Mouse (Mus musculus) heart, embryonic 13.5 days (tissue): ENCODE measurements at regions not wholly inside any gene's neighbourhood (a gene's known extent, or its start where the extent isn't known, plus 50 kb on each side); places are given as distances from the start of the nearest gene placed in this dataset.

ENCODE experiments used
- ATAC-seq: fragments of 200-750 bp; cut with Nextera tagmentation; 2 replicates; pipeline ENCODE4 v1.8.0; 2017; ENCODE audit warnings: moderate TSS enrichment; ENCODE audit not compliant: insufficient number of reproducible peaks, low FRiP score, low TSS enrichment; ENCODE audit errors: extremely low read depth
- H3K27ac ChIP-seq: fragments of 300-500 bp; sonication (generic); replicated peaks from 2 replicates; pipeline ENCODE4 v1.5.1; 2015; ENCODE audit warnings: moderate library complexity, mild to moderate bottlenecking, inconsistent platforms
- H3K27me3 ChIP-seq: fragments of 300-500 bp; sonication (generic); replicated peaks from 2 replicates; pipeline ENCODE4 v1.6.1; 2015; ENCODE audit warnings: mild to moderate bottlenecking, inconsistent platforms
- H3K36me3 ChIP-seq: fragments of 300-500 bp; sonication (generic); 2 replicates; pipeline ENCODE4 v1.6.1; 2015; ENCODE audit warnings: mild to moderate bottlenecking, inconsistent platforms
- H3K4me1 ChIP-seq: fragments of 300-500 bp; sonication (generic); 2 replicates; pipeline ENCODE4 v1.6.1; 2015; ENCODE audit warnings: inconsistent platforms
- H3K4me2 ChIP-seq: fragments of 300-500 bp; sonication (generic); 2 replicates; pipeline ENCODE4 v1.6.1; 2015; ENCODE audit warnings: inconsistent platforms, mild to moderate bottlenecking, moderate library complexity
- H3K4me3 ChIP-seq: fragments of 300-500 bp; sonication (generic); 2 replicates; pipeline ENCODE4 v1.5.1; 2015; ENCODE audit warnings: moderate library complexity, mild to moderate bottlenecking, inconsistent platforms
- H3K9ac ChIP-seq: fragments of 300-500 bp; sonication (generic); 2 replicates; pipeline ENCODE4 v1.6.1; 2015; ENCODE audit warnings: inconsistent platforms, mild to moderate bottlenecking, moderate library complexity
- H3K9me3 ChIP-seq: fragments of 300-500 bp; sonication (generic); 2 replicates; pipeline ENCODE4 v1.6.1; 2016; ENCODE audit warnings: inconsistent platforms
- WGBS: fragments of 180-500 bp; shearing (Covaris S2); methylation state at CpG from one replicate; pipeline ENCODE4 v1.1.7; 2015; ENCODE audit warnings: mixed read lengths; 5-methylcytosine and 5-hydroxymethylcytosine counted together

- 63% methylated on average over 3 of the region's 3 CpGs for WGBS
- no peak overlapping the region for H3K4me2 ChIP-seq
- no peak overlapping the region for H3K9ac ChIP-seq
These were observed 91.4 kb downstream of the Rgs2 start for GRCm38 (mm10) chr1:143912586-143912985.

DNA sequence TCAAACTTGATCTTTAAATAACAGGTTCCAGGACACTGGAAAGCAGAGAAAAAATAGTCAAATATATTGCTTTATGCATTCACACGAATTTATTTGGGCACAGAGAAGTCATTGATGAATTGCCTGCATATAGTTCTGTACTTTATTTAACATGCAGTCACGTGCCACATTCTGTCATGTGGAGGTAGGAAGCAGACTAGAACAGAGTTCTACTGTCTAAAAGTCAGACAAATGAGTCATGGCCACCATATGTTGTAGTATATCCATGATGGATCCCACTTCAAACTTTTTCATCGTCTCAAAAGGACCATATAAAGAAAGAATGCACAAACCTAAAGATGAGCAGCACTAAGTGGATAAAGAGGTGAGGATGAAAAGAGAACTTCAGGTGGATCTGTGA, 92.7 kb downstream of the Rgs2 start:
- H3K27ac ChIP-seq: no peak overlapping the region
- H3K4me2 ChIP-seq: no peak overlapping the region
- H3K4me1 ChIP-seq: no peaks in the 10 kb centered on the region
- no peaks in the 10 kb centered on the region for H3K27me3 ChIP-seq
- ATAC-seq: no peak
- no peaks in the 10 kb centered on the region for H3K36me3 ChIP-seq
- no peaks in the 10 kb centered on the region for H3K9me3 ChIP-seq
- 56% methylated on average over 3 of the region's 3 CpGs for WGBS
- no peak overlapping the region for H3K4me3 ChIP-seq
- no peak overlapping the region for H3K9ac ChIP-seq

More at GRCm38 (mm10) chr1:143912586-143912985, 91.4 kb downstream of the Rgs2 start:
- no peak for ATAC-seq
- no peaks in the 10 kb centered on the region for H3K27me3 ChIP-seq
- H3K27ac ChIP-seq: no peak overlapping the region
- H3K9me3 ChIP-seq: no peaks in the 10 kb centered on the region
- H3K4me1 ChIP-seq: no peaks in the 10 kb centered on the region
- H3K36me3 ChIP-seq: no peaks in the 10 kb centered on the region
- no peak overlapping the region for H3K4me3 ChIP-seq

- H3K36me3 ChIP-seq: no peaks in the 10 kb centered on the region
- no peak overlapping the region for H3K4me2 ChIP-seq
- no peaks in the 10 kb centered on the region for H3K4me1 ChIP-seq
- ATAC-seq: no peak
- no peaks in the 10 kb centered on the region for H3K27me3 ChIP-seq
- no peak overlapping the region for H3K27ac ChIP-seq
- no peak overlapping the region for H3K9ac ChIP-seq
- no peaks in the 10 kb centered on the region for H3K9me3 ChIP-seq
- H3K4me3 ChIP-seq: no peak overlapping the region
These were observed 93.4 kb downstream of the Rgs2 start for GRCm38 (mm10) chr1:143910530-143910929.

GRCm38 (mm10) chr1:143907312-143907711, 96.6 kb downstream of the Rgs2 start:
- H3K36me3 ChIP-seq: no peaks in the 10 kb centered on the region
- H3K27ac ChIP-seq: no peak overlapping the region
- H3K27me3 ChIP-seq: no peaks in the 10 kb centered on the region
- 48% methylated on average over 6 of the region's 6 CpGs for WGBS
- H3K9ac ChIP-seq: no peak overlapping the region
- no peak for ATAC-seq
- no peaks in the 10 kb centered on the region for H3K4me1 ChIP-seq
- no peak overlapping the region for H3K4me2 ChIP-seq
- H3K9me3 ChIP-seq: no peaks in the 10 kb centered on the region
- no peak overlapping the region for H3K4me3 ChIP-seq

DNA sequence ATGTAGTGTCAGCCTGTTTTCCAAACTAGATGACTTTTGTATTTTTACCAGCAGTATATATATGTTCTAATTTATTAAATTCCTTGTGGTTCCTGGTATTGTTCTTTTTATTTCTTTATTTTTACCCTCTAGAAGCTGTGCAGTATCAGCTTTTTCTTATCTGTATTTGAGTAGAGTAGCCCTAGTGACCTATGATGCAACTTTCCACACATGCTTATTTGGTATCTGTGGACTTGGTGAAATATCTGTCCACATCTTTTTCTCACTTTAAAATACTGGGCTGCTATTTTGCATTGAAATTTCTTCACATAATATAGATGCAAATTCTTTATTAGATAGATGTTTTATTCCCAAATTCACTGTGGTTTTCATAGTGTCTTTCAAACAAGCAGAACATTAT, 97.1 kb downstream of the Rgs2 start:
- H3K9me3 ChIP-seq: no peaks in the 10 kb centered on the region
- no peak overlapping the region for H3K27ac ChIP-seq
- H3K36me3 ChIP-seq: no peaks in the 10 kb centered on the region
- no peaks in the 10 kb centered on the region for H3K4me1 ChIP-seq
- no peaks in the 10 kb centered on the region for H3K27me3 ChIP-seq
- no peak overlapping the region for H3K9ac ChIP-seq
- no peak overlapping the region for H3K4me2 ChIP-seq
- no peak for ATAC-seq
- H3K4me3 ChIP-seq: no peak overlapping the region

- Histone ChIP-seq H3K27ac (no peak overlapping the region), H3K27me3 (no peaks in the 10 kb centered on the region), H3K4me3 (no peak overlapping the region), H3K9ac (no peak overlapping the region), H3K4me1 (no peaks in the 10 kb centered on the region), H3K36me3 (no peaks in the 10 kb centered on the region), H3K4me2 (no peak overlapping the region), H3K9me3 (no peaks in the 10 kb centered on the region)
- WGBS: 77% methylated on average over 3 of the region's 3 CpGs
- ATAC-seq: no peak
These were observed 100.0 kb downstream of the Rgs2 start for GRCm38 (mm10) chr1:143903985-143904384.

DNA sequence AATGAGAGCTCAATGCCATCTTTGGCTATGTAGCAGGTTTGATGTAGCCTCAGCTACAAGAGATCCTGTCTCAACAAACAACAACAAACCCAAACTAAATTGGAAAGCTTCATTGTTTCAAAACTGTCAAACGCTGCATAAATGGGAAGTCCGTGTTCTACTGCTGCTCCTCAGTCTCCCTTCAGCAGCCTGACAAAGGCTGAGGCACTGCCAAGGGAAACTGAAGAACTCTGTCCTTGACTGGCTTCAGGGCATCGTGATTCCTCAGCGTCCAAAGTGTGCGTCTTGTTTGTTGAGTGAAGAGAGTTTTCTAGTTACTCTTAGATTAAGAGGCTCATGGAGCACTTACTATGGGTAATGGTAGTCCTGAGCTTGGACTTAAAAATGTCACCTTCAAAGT, 100.7 kb downstream of the Rgs2 start:
- H3K9me3 ChIP-seq: no peaks in the 10 kb centered on the region
- H3K4me1 ChIP-seq: no peaks in the 10 kb centered on the region
- WGBS: 65% methylated on average over 5 of the region's 5 CpGs
- H3K27ac ChIP-seq: no peak overlapping the region
- no peaks in the 10 kb centered on the region for H3K36me3 ChIP-seq
- no peak overlapping the region for H3K4me2 ChIP-seq
- H3K27me3 ChIP-seq: no peaks in the 10 kb centered on the region
- no peak overlapping the region for H3K4me3 ChIP-seq
- H3K9ac ChIP-seq: no peak overlapping the region
- ATAC-seq: no peak

GRCm38 (mm10) chr1:143901127-143901920, 102.6 kb downstream of the Rgs2 start:
- H3K27me3 ChIP-seq: no peaks in the 10 kb centered on the region
- no peak for ATAC-seq
- H3K9ac ChIP-seq: no peak overlapping the region
- WGBS: 76% methylated on average over 6 of the region's 6 CpGs
- H3K4me2 ChIP-seq: no peak overlapping the region
- H3K36me3 ChIP-seq: no peaks in the 10 kb centered on the region
- no peaks in the 10 kb centered on the region for H3K4me1 ChIP-seq
- H3K27ac ChIP-seq: no peak overlapping the region
- H3K4me3 ChIP-seq: no peak overlapping the region
- no peaks in the 10 kb centered on the region for H3K9me3 ChIP-seq

- H3K4me1 ChIP-seq: no peaks in the 10 kb centered on the region
These were observed 111.4 kb downstream of the Uchl5 start for GRCm38 (mm10) chr1:143888510-143888909.

DNA sequence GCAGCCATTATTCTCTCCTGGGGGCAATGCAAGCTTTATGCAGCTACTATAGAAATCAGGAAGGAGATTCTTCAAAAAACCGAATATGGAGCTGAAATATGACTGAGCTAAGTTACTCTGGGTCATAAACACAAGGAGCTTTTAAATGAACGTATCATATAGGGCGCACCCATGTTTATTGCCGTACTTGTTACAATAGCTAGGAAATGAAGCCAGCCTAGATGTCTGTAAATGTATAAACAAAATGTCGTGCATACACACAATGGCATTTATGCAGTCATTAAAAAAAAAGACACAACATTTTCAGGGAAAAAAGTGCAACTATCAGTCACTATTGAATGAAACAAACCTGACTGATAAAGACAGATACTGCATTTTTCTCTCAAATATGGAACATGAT, 111.0 kb downstream of the Uchl5 start:
- Histone ChIP-seq H3K4me3 (no peak overlapping the region), H3K9ac (no peak overlapping the region), H3K27ac (no peak overlapping the region), H3K9me3 (no peaks in the 10 kb centered on the region), H3K4me2 (no peak overlapping the region), H3K36me3 (no peaks in the 10 kb centered on the region), H3K4me1 (no peaks in the 10 kb centered on the region), H3K27me3 (no peaks in the 10 kb centered on the region)
- no peak for ATAC-seq
- 73% methylated on average over 5 of the region's 5 CpGs for WGBS

More at GRCm38 (mm10) chr1:143888510-143888909, 111.4 kb downstream of the Uchl5 start:
- H3K4me2 ChIP-seq: no peak overlapping the region
- H3K36me3 ChIP-seq: no peaks in the 10 kb centered on the region
- no peak overlapping the region for H3K27ac ChIP-seq
- H3K27me3 ChIP-seq: no peaks in the 10 kb centered on the region
- no peak for ATAC-seq
- no peaks in the 10 kb centered on the region for H3K9me3 ChIP-seq
- no peak overlapping the region for H3K9ac ChIP-seq
- 80% methylated on average over 2 of the region's 2 CpGs for WGBS
- no peak overlapping the region for H3K4me3 ChIP-seq

DNA sequence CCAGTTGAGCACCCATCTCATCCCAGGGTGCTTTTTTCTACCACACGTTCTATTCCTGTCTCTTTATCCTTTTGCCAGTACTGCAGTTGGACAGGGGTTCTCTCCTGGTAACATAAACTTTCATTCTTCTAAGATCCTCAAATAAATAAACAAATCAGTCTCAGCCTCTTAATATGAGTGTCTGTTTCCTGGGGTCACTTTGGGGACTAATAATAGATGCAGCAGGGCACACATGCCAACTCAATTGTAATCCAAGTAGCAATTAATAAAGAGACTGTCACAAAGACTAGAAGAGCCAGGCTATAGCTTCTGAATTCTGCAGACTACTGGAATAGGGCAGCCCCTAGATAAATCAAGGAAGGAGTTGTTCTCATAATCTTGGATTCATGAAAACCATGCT, 108.9 kb downstream of the Uchl5 start:
- H3K36me3 ChIP-seq: no peaks in the 10 kb centered on the region
- no peak overlapping the region for H3K4me3 ChIP-seq
- no peak overlapping the region for H3K9ac ChIP-seq
- no peaks in the 10 kb centered on the region for H3K9me3 ChIP-seq
- no peak overlapping the region for H3K4me2 ChIP-seq
- peaks cover 12% of the 10 kb centered on the region for H3K4me1 ChIP-seq
- no peak overlapping the region for H3K27ac ChIP-seq
- no peaks in the 10 kb centered on the region for H3K27me3 ChIP-seq
- no peak for ATAC-seq
- whole genome bisulfite sequencing: 51% methylated on average over 1 of the region's 1 CpGs

- Histone ChIP-seq H3K9ac (no peak overlapping the region), H3K36me3 (no peaks in the 10 kb centered on the region), H3K27me3 (no peaks in the 10 kb centered on the region), H3K4me3 (no peak overlapping the region), H3K4me1 (peaks cover 13% of the 10 kb centered on the region), H3K9me3 (no peaks in the 10 kb centered on the region), H3K4me2 (no peak overlapping the region), H3K27ac (no peak overlapping the region)
- WGBS: 51% methylated on average over 6 of the region's 6 CpGs
- ATAC-seq: no peak
These were observed 104.1 kb downstream of the Uchl5 start for GRCm38 (mm10) chr1:143881192-143881591.
